Mouse (Mus musculus) cortical plate, adult 2 months (tissue): ENCODE results near the gene Stum.

Experiments
- CTCF ChIP-seq: fragments of 200-500 bp; IDR thresholded peaks from 2 replicates; pipeline ENCODE4 v1.5.1; 2011; ENCODE audit warnings: mild to moderate bottlenecking, control low read depth, low read length; ENCODE audit not compliant: insufficient read depth; ENCODE audit errors: extremely low read depth
- POLR2A ChIP-seq: fragments of 200-500 bp; IDR thresholded peaks from 2 replicates; pipeline ENCODE4 v1.6.1; 2011; ENCODE audit warnings: mild to moderate bottlenecking, low read length, control low read depth; ENCODE audit not compliant: insufficient read depth; ENCODE audit errors: extremely low read depth

GRCm38 (mm10) chr1:180391575-180391945 lies 91.7 kb downstream of the Stum start:
- TF ChIP-seq POLR2A (no peak), CTCF (no peak)
